Mouse (Mus musculus): ENCODE measurements around the gene Olfr974.
"Not testable (repeated sequence)": the region's sequence is repeated elsewhere in the genome, so short reads cannot be mapped to it uniquely, and the experiment has no call there.

The Olfr974 gene

DNA sequence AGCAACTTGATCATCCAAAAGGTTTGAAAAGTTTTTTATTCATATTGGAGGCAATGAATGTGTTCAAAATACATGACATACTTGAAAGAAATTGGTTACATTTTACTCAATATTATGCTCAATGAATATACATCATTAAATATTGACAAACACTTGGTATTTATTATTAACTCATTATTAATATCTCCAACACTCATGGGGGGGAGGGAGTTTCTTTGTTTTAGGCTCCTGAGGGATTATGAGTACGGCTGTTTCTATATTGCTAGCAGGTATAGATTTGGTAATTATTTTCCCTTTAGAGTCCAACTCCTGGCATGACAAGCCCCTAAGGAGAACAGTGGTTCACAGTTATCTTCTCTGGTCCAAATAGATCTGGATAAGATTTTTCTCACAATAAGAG is at the start of gene Olfr974:
TSS of gene Olfr974 (plus strand) at position 301 of the 400 bp plus-strand sequence.
- no peak for DNase-seq (ENCODE audit: extremely low read depth, low read depth)

DNA sequence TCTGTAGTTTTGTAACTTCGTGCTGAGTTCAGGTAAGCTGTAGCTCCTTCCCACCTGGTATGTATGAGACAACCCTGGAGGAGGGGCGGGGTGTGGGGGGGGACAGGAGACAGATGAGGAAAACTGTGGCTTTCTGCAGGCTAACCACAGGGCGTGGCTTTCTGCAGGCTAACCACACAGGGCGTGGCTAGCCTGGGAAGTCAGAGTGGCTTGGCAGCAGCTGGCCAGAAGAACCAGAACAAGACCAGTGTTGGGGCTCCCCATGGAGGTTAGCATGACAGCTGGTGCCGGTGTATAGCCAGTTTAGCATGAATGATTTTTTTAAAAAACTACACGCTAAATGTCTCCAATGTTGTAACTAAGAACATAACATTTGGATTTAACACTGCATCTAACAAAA is 32.2 kb upstream of the Olfr974 start:
- no peak for DNase-seq (ENCODE audit: extremely low read depth, low read depth)

DNA sequence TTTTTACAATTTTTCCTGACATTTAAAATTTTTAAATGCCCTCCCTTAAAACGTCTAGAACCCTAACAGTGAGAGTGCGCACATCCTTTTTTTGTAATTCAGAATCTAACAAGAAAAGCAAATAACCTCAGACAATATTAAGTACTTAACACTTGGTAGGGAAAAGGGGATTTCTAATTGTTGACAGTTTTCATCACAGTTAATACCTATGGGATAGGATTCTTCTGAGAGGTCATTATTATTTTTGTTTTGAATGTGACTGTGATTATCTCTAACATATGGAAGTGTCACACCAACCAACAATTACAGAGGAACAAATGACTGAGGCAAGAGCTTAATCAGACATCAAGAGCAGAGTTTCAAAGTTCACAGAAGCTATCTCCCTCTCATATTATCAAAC is 30.3 kb upstream of the Olfr974 start, which contains the start of gene Olfr229:
TSS of gene Olfr229 (plus strand) at position 301 of the 400 bp plus-strand sequence.
- no peak for DNase-seq (ENCODE audit: extremely low read depth, low read depth)

DNA sequence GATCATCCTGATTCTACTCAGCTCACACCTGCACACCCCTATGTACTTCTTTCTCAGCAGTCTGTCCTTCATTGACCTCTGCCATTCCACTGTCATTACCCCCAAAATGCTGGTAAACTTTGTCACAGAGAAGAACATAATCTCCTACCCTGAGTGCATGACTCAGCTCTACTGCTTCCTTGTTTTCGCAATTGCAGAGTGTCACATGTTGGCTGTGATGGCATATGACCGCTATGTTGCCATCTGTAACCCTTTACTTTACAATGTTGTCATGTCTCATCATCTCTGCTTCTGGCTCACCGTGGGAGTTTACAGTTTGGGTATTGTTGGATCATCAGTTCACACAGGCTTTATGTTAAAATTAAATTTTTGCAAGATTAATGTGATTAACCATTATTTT is 27.4 kb upstream of the Olfr974 start:
- no peak for DNase-seq (ENCODE audit: extremely low read depth, low read depth)

DNA sequence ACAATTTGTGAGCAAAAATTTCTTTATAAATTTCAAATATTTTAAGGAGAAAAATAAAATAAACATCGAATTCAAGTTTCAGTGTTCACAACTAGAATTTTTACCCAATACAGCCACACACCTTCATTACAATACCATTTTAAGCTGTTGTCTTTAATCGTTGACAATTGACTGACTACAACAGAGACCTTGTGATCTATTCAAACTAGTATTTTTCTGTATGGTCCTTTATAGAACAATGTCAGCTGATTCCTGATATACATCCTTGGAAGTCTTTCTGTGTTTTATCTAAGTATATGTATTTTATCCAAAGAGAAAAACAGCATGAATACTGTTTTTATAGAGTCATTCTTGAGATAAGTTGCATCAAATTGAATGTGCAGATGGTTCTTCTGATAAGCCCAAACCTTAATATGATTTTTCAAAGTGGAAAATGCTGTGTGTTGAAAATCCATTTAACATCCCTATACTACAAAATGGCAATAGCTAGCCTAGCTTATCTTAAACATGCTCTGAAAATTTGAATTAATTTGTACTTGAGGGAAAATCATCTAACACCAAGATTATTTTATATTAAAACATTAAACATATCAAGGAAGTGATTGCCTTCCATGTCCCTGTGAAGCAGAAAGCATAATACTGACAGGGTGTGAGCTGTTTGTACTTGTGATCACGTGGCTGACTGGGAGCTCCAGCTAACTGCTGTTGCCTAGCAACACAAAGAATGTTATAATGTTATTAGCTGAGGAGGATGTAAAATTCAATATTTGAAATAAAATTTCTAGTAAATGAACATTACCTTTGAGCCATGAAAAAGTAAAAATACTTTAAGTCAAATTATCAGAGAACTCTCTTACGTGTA is 9.1 kb upstream of the Olfr974 start:
- DNase-seq (ENCODE audit: extremely low read depth, low read depth): not testable (repeated sequence)

DNA sequence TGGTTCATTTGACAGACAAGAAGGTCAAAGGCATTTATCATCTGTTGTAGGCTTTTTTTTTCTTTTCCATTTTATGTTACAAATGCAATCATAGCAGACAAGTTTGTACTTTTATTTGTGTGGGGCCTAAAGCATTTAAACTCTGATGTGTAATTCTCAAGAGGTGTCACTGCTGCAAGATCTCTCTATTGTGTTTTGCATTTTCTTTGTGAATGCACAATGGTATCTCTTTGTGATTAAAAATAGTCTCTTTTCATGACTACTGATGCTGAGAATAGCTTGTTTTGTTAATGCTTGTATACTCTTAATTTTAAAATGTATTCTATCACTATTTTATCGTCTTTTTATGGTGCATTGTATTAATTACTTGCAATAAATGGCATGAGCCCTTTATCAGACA is 8.5 kb upstream of the Olfr974 start:
- not testable (repeated sequence) for DNase-seq (ENCODE audit: extremely low read depth, low read depth)

DNA sequence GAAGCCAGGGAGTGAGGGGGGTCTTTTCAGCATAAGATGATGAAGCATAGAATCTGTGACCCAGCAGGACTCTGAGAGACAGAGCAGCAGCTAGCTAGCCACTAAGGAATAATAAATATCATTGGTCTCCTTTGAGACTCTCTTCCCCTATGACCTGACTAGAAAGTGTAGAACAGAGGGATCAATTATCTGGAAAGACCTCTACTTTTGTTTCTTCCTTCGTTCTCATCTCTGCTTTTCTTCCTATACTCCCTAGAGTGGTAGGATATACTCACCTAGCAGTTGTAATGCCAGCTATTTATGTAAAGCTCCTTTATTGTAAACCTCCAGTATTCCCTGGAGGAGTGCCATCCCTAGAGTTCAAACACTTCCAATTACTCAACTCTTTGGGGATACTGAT is 14.6 kb downstream of the Olfr974 start, which contains the start of gene Olfr975:
TSS of gene Olfr975 (minus strand) at position 101 of the 400 bp plus-strand sequence.
- DNase-seq (ENCODE audit: extremely low read depth, low read depth): no peak

DNA sequence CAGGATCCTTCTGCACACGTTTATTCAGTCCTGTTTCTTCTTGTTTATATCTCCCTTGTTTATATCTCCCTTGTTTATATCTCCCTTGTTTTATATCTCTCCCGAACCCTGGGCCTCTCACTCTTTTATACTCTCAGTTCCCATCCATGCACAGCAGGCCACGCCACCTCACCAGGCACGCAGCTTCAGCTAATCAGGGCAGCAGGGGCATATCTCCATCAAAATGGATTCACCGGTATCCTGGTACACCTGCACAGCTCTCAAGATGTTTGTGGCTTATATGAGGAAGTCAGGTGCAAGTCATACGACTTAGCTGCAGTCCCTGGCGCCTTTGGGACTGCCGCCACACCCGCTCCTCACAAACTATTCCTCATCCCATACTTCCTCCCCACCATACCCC is 23.7 kb downstream of the Olfr974 start, which contains the start of gene Olfr976:
TSS of gene Olfr976 (minus strand) at position 101 of the 400 bp plus-strand sequence.
- not testable (repeated sequence) for DNase-seq (ENCODE audit: extremely low read depth, low read depth)

DNA sequence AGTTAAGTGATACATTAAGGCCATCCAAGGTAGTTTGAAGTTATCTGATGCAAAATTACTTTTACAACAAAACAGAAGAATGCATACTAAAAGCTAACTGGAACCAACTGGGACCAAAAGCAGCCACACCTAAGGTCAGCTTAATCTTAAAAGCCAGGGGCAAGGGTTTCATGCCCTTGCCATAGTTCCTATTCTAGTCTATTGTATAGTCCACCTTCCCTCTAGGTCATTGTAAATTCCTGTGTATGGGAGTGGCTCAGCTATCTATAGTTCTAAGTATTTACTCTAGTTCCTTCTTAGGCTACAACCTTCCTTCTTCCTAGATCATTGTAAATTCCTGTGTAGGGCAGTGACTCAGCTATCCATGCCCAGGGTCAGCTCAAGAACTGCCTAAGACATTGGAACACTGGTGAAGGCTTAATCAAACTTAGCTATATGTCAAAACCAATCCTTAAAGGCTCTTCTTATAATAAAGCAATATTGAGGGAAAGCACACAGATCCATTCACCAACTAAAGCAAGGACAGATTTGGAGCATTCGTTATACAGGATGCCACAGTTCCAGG is 39.4 kb downstream of the Olfr974 start:
- not testable (repeated sequence) for DNase-seq (ENCODE audit: extremely low read depth, low read depth)

DNA sequence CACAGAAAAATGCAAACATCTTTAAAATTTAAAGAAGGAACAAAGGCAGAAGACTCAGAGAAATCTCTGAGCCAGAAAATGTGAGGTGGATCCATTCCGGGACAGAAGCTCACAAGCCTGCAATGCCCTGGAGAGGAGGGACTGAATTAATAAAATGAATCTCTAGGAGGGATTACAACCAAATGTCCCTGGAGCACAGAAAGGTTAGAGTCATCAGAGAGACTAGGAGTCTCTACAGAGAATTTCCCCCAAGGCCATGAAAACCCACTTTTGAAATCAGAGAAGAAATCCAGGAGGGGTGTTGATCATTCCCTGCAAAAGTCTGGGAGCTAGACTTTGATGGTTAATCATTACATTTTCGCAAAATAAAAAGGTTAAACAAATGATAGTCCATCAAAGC is 54.5 kb downstream of the Olfr974 start, which contains the start of gene Olfr978:
TSS of gene Olfr978 (plus strand) at position 301 of the 400 bp plus-strand sequence.
- DNase-seq (ENCODE audit: extremely low read depth, low read depth): no peak
